Mouse (Mus musculus) liver, adult 2 months (tissue): ENCODE results near the gene Brox.

Experiments used
- CTCF ChIP-seq: fragments of 200-500 bp; IDR thresholded peaks from 2 replicates; pipeline ENCODE4 v1.5.1; 2011; ENCODE audit warnings: low read depth, low read length, control low read depth
- POLR2A ChIP-seq: fragments of 200-500 bp; IDR thresholded peaks from 2 replicates; pipeline ENCODE4 v1.6.1; 2011; ENCODE audit warnings: low read length, control low read depth; ENCODE audit not compliant: insufficient read depth; ENCODE audit errors: extremely low read depth

DNA sequence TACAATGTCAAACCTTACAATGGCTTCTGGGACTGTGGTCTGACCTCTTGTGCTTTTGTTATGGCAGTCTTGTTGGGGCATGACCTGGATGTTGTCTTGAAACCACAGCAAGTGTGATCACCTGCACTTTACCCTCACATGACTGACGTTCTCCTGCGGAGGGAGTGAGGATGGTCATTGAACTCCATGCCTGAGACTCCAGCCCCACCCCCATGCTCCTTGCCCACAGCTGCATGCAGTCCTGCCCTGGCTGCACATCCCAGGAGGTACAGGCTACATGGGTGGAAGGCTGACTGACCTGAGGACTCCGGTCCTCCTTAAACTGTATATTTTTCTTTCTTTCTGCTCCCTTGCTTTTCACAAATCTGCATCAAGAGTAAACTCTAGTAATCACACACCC is 22.7 kb downstream of the Brox start:
- no peak for TF ChIP-seq CTCF
- TF ChIP-seq POLR2A = no peak
